Mouse (Mus musculus) mature B cell (primary cell): ENCODE data around the gene Vash1.

ENCODE experiments used
- in situ Hi-C: fragments of 300-500 bp; cut with MboI; formaldehyde crosslinking; loops from 2 replicates; pipeline ENCODE4 v1.14.3; 2019

Gene Vash1

GRCm38 (mm10) chr12:86682178-86682577 lies 3.7 kb downstream of the Vash1 start:
- in situ Hi-C loops: no loop called here

- in situ Hi-C loops: no loop called here
Measured at GRCm38 (mm10) chr12:86683698-86684097, 5.2 kb downstream of the Vash1 start.

- in situ Hi-C loops: no loop called here
Measured at GRCm38 (mm10) chr12:86685275-86685674, 6.8 kb downstream of the Vash1 start.

GRCm38 (mm10) chr12:86686551-86687330 lies 8.2 kb downstream of the Vash1 start:
- in situ Hi-C loops: no loop called here

- in situ Hi-C loops: no loop called here
Measured at GRCm38 (mm10) chr12:86687445-86687955, 9.0 kb downstream of the Vash1 start.

GRCm38 (mm10) chr12:86687971-86688573 lies 9.6 kb downstream of the Vash1 start:
- in situ Hi-C loops: no loop called here

- in situ Hi-C loops: no loop called here
Measured at GRCm38 (mm10) chr12:86688917-86689316, 10.4 kb downstream of the Vash1 start.

GRCm38 (mm10) chr12:86690700-86691485 lies 12.4 kb downstream of the Vash1 start:
- in situ Hi-C loops: no loop called here

GRCm38 (mm10) chr12:86692471-86693356 lies 14.2 kb downstream of the Vash1 start:
- in situ Hi-C loops: no loop called here

- in situ Hi-C loops: no loop called here
Measured at GRCm38 (mm10) chr12:86693389-86693788, 14.9 kb downstream of the Vash1 start.

GRCm38 (mm10) chr12:86694441-86694840 lies 15.9 kb downstream of the Vash1 start:
- in situ Hi-C loops: no loop called here

- in situ Hi-C loops: no loop called here
Measured at GRCm38 (mm10) chr12:86697996-86698395, 19.5 kb downstream of the Vash1 start.

- in situ Hi-C loops: no loop called here
Measured at GRCm38 (mm10) chr12:86698537-86698936, 20.0 kb downstream of the Vash1 start.

GRCm38 (mm10) chr12:86699965-86700926 lies 21.7 kb downstream of the Vash1 start:
- in situ Hi-C loops: no loop called here

- in situ Hi-C loops: no loop called here
Measured at GRCm38 (mm10) chr12:86700927-86701310, 22.4 kb downstream of the Vash1 start.

- in situ Hi-C loops: no loop called here
Measured at GRCm38 (mm10) chr12:86701491-86701890, 23.0 kb downstream of the Vash1 start.

GRCm38 (mm10) chr12:86702690-86703089 lies 24.2 kb downstream of the Vash1 start:
- in situ Hi-C loops: no loop called here

- in situ Hi-C loops: no loop called here
Measured at GRCm38 (mm10) chr12:86705843-86706242, 27.3 kb downstream of the Vash1 start.

GRCm38 (mm10) chr12:86714026-86714425 lies 35.5 kb downstream of the Vash1 start:
- in situ Hi-C loops: no loop called here

- in situ Hi-C loops: no loop called here
Measured at GRCm38 (mm10) chr12:86715401-86715800, 36.9 kb downstream of the Vash1 start.
